Mouse (Mus musculus): ENCODE results near the gene Lgr6. TPM values are rescaled to one million over a fixed set of nuclear protein-coding genes. Genes with fewer than 3 reads are reported as not detected.

The Lgr6 gene
- polyA plus RNA-seq, 2 experiments from 2014 or later: 0.08 TPM; not detected in 1

GRCm38 (mm10) chr1:134949946-134950345 lies 155.1 kb downstream of the Lgr6 start:
- ATAC-seq: no peak

GRCm38 (mm10) chr1:134947590-134947989 lies 157.5 kb downstream of the Lgr6 start:
- no peak for ATAC-seq

GRCm38 (mm10) chr1:134942898-134943297 lies 162.2 kb downstream of the Lgr6 start:
- ATAC-seq: no peak

- ATAC-seq: no peak
Observed at GRCm38 (mm10) chr1:134940863-134941262, 164.2 kb downstream of the Lgr6 start.

- no peak for ATAC-seq
Observed at GRCm38 (mm10) chr1:134938233-134938632, 166.8 kb downstream of the Lgr6 start.

- no peak for ATAC-seq
Observed at GRCm38 (mm10) chr1:134936335-134936734, 168.7 kb downstream of the Lgr6 start.

Other genes starting within 250 kb of the Lgr6 start
- 1 to 10 TPM; 7.7 to 7.9 TPM for gene Ppp1r12b, start 149.3 kb downstream of the Lgr6 start, polyA plus RNA-seq (2017; shearing (Covaris generic))
- 1 to 10 TPM; 5.6 to 6.3 TPM for gene Ube2t, start 142.7 kb downstream of the Lgr6 start, polyA plus RNA-seq (2017; shearing (Covaris generic))
- gene Ptpn7, start 27.4 kb upstream of the Lgr6 start, polyA plus RNA-seq (2017; shearing (Covaris generic)): 100 to 1,000 TPM; 166 to 302 TPM
- 10 to 100 TPM; 11.5 to 13.8 TPM for gene Arl8a, start 41.5 kb upstream of the Lgr6 start, polyA plus RNA-seq (2017; shearing (Covaris generic))
- gene Gpr37l1, start 62.4 kb upstream of the Lgr6 start, polyA plus RNA-seq (2017; shearing (Covaris generic)): not detected
- gene Elf3, start 153.3 kb upstream of the Lgr6 start, polyA plus RNA-seq (2017; shearing (Covaris generic)): not detected
- 10 to 100 TPM; 34.5 to 45.6 TPM for gene Rnpep, start 178.8 kb upstream of the Lgr6 start, polyA plus RNA-seq (2017; shearing (Covaris generic))
- gene Timm17a, start 208.5 kb upstream of the Lgr6 start, polyA plus RNA-seq (2017; shearing (Covaris generic)): 100 to 1,000 TPM; 197 to 215 TPM
- under 1 TPM in 1 of 2 experiments, not detected in 1; 0.15 TPM for gene Lmod1, start 219.5 kb upstream of the Lgr6 start, polyA plus RNA-seq (2017; shearing (Covaris generic))